Mouse (Mus musculus): Measurements from ENCODE around the gene Itpripl2. TPM values are rescaled to one million over a fixed set of nuclear protein-coding genes. Genes with fewer than 3 reads are reported as not detected.

The Itpripl2 gene
- 2.5 and 3.1 TPM in 2 replicates for polyA plus RNA-seq (2014; fragmentation: Nextera tagmentation; extraction: Ambion mirVana)

- no peaks in the 10 kb centered on the region; the same call in 1 of the 2 replicates for H3K36me3 ChIP-seq (ENCODE audit: control insufficient read depth, insufficient read depth, low read length)
- H3K27me3 ChIP-seq (ENCODE audit: control insufficient read depth, insufficient read depth, low read length): peaks cover 22% of the 10 kb centered on the region
- H3K9me3 ChIP-seq (ENCODE audit: control insufficient read depth, low read length): no peaks in the 10 kb centered on the region
- peak within 1 kb of the TSS; percentile 75 for H3K4me3 ChIP-seq (ENCODE audit: low read length)
- H3K4me2 ChIP-seq (replicated peaks; ENCODE audit: low read depth, low read length): peak within 1 kb of the TSS; percentile 84
- H3K9ac ChIP-seq (ENCODE audit: low read depth, low read length): peak within 1 kb of the TSS; percentile 87
- ATAC-seq (ENCODE audit: low FRiP score, low TSS enrichment): peak; percentile 85
- peak within 1 kb of the TSS; percentile 86; the same call in 1 of the 2 replicates for H3K27ac ChIP-seq (ENCODE audit: low read depth, low read length)
- H3K4me1 ChIP-seq (ENCODE audit: control insufficient read depth, insufficient read depth, low read length): peaks cover 20% of the 10 kb centered on the region; the same call in 1 of the 2 replicates
- under 1% methylated on average over 46 of the region's 55 CpGs for WGBS
These were observed at the start of gene Itpripl2 for GRCm38 (mm10) chr7:118491431-118492147. Itpripl2 (minus strand) TSS chr7:118491975.

- Histone ChIP-seq H3K27ac (ENCODE audit: low read depth, low read length) (no peak overlapping the region), H3K9me3 (ENCODE audit: control insufficient read depth, low read length) (no peaks in the 10 kb centered on the region), H3K27me3 (ENCODE audit: control insufficient read depth, insufficient read depth, low read length) (no peaks in the 10 kb centered on the region), H3K4me3 (ENCODE audit: low read length) (no peak overlapping the region), H3K9ac (ENCODE audit: low read depth, low read length) (no peak overlapping the region), H3K36me3 (ENCODE audit: control insufficient read depth, insufficient read depth, low read length) (no peaks in the 10 kb centered on the region), H3K4me1 (ENCODE audit: control insufficient read depth, insufficient read depth, low read length) (no peaks in the 10 kb centered on the region), H3K4me2 (replicated peaks; ENCODE audit: low read depth, low read length) (no peak overlapping the region)
- WGBS: 82% methylated on average over 4 of the region's 4 CpGs
- ATAC-seq (ENCODE audit: low FRiP score, low TSS enrichment): no peak
These were observed 43.3 kb upstream of the Itpripl2 start for GRCm38 (mm10) chr7:118535076-118535475.

- Histone ChIP-seq H3K4me3 (ENCODE audit: low read length) (no peak overlapping the region), H3K36me3 (ENCODE audit: control insufficient read depth, insufficient read depth, low read length) (no peaks in the 10 kb centered on the region), H3K9ac (ENCODE audit: low read depth, low read length) (no peak overlapping the region), H3K27me3 (ENCODE audit: control insufficient read depth, insufficient read depth, low read length) (no peaks in the 10 kb centered on the region), H3K9me3 (ENCODE audit: control insufficient read depth, low read length) (no peaks in the 10 kb centered on the region), H3K27ac (ENCODE audit: low read depth, low read length) (no peak overlapping the region), H3K4me2 (replicated peaks; ENCODE audit: low read depth, low read length) (no peak overlapping the region), H3K4me1 (ENCODE audit: control insufficient read depth, insufficient read depth, low read length) (no peaks in the 10 kb centered on the region)
- 84% methylated on average over 3 of the region's 3 CpGs for WGBS
- no peak for ATAC-seq (ENCODE audit: low FRiP score, low TSS enrichment)
These were observed 42.6 kb upstream of the Itpripl2 start for GRCm38 (mm10) chr7:118534326-118534725.

GRCm38 (mm10) chr7:118533178-118533578 is 41.4 kb upstream of the Itpripl2 start, which contains the start of gene Coq7:
Coq7 (minus strand) TSS chr7:118533356.
- peaks cover 4% of the 10 kb centered on the region; the same call in 1 of the 2 replicates for H3K36me3 ChIP-seq (ENCODE audit: control insufficient read depth, insufficient read depth, low read length)
- no peaks in the 10 kb centered on the region for H3K9me3 ChIP-seq (ENCODE audit: control insufficient read depth, low read length)
- H3K4me2 ChIP-seq (replicated peaks; ENCODE audit: low read depth, low read length): peak within 1 kb of the TSS; percentile 53
- no peaks in the 10 kb centered on the region for H3K4me1 ChIP-seq (ENCODE audit: control insufficient read depth, insufficient read depth, low read length)
- no peaks in the 10 kb centered on the region for H3K27me3 ChIP-seq (ENCODE audit: control insufficient read depth, insufficient read depth, low read length)
- peak; percentile 100 for ATAC-seq (ENCODE audit: low FRiP score, low TSS enrichment)
- under 1% methylated on average over 31 of the region's 31 CpGs for WGBS
- H3K27ac ChIP-seq (ENCODE audit: low read depth, low read length): peak within 1 kb of the TSS; percentile 90
- peak within 1 kb of the TSS; percentile 64 for H3K9ac ChIP-seq (ENCODE audit: low read depth, low read length)
- H3K4me3 ChIP-seq (ENCODE audit: low read length): peak within 1 kb of the TSS; percentile 52

- Histone ChIP-seq H3K4me2 (replicated peaks; ENCODE audit: low read depth, low read length) (peak overlapping the region; percentile 46), H3K27ac (ENCODE audit: low read depth, low read length) (peak overlapping the region; percentile 90), H3K9me3 (ENCODE audit: control insufficient read depth, low read length) (no peaks in the 10 kb centered on the region), H3K4me1 (ENCODE audit: control insufficient read depth, insufficient read depth, low read length) (no peaks in the 10 kb centered on the region), H3K36me3 (ENCODE audit: control insufficient read depth, insufficient read depth, low read length) (peaks cover 9% of the 10 kb centered on the region; the same call in 1 of the 2 replicates), H3K9ac (ENCODE audit: low read depth, low read length) (peak overlapping the region; percentile 64), H3K4me3 (ENCODE audit: low read length) (peak overlapping the region; percentile 52), H3K27me3 (ENCODE audit: control insufficient read depth, insufficient read depth, low read length) (no peaks in the 10 kb centered on the region)
- ATAC-seq (ENCODE audit: low FRiP score, low TSS enrichment): peak; percentile 92
- WGBS: under 1% methylated on average over 36 of the region's 36 CpGs
These were observed 40.9 kb upstream of the Itpripl2 start for GRCm38 (mm10) chr7:118532519-118533177.

GRCm38 (mm10) chr7:118526967-118527366 is 35.2 kb upstream of the Itpripl2 start:
- H3K27ac ChIP-seq (ENCODE audit: low read depth, low read length): no peak overlapping the region
- peaks cover 39% of the 10 kb centered on the region for H3K36me3 ChIP-seq (ENCODE audit: control insufficient read depth, insufficient read depth, low read length)
- no peaks in the 10 kb centered on the region for H3K4me1 ChIP-seq (ENCODE audit: control insufficient read depth, insufficient read depth, low read length)
- H3K27me3 ChIP-seq (ENCODE audit: control insufficient read depth, insufficient read depth, low read length): no peaks in the 10 kb centered on the region
- H3K4me3 ChIP-seq (ENCODE audit: low read length): no peak overlapping the region
- no peaks in the 10 kb centered on the region for H3K9me3 ChIP-seq (ENCODE audit: control insufficient read depth, low read length)
- H3K4me2 ChIP-seq (replicated peaks; ENCODE audit: low read depth, low read length): no peak overlapping the region
- 87% methylated on average over 4 of the region's 4 CpGs for WGBS
- H3K9ac ChIP-seq (ENCODE audit: low read depth, low read length): no peak overlapping the region
- ATAC-seq (ENCODE audit: low FRiP score, low TSS enrichment): no peak

- H3K9ac ChIP-seq (ENCODE audit: low read depth, low read length): no peak overlapping the region
- H3K27me3 ChIP-seq (ENCODE audit: control insufficient read depth, insufficient read depth, low read length): no peaks in the 10 kb centered on the region
- H3K27ac ChIP-seq (ENCODE audit: low read depth, low read length): no peak overlapping the region
- no peak for ATAC-seq (ENCODE audit: low FRiP score, low TSS enrichment)
- 91% methylated on average over 5 of the region's 5 CpGs for WGBS
- no peaks in the 10 kb centered on the region for H3K9me3 ChIP-seq (ENCODE audit: control insufficient read depth, low read length)
- H3K4me3 ChIP-seq (ENCODE audit: low read length): no peak overlapping the region
- no peaks in the 10 kb centered on the region for H3K4me1 ChIP-seq (ENCODE audit: control insufficient read depth, insufficient read depth, low read length)
- peaks cover 25% of the 10 kb centered on the region for H3K36me3 ChIP-seq (ENCODE audit: control insufficient read depth, insufficient read depth, low read length)
- H3K4me2 ChIP-seq (replicated peaks; ENCODE audit: low read depth, low read length): no peak overlapping the region
These were observed 30.3 kb upstream of the Itpripl2 start for GRCm38 (mm10) chr7:118522077-118522476.

GRCm38 (mm10) chr7:118519661-118520060 is 27.9 kb upstream of the Itpripl2 start:
- no peak overlapping the region for H3K27ac ChIP-seq (ENCODE audit: low read depth, low read length)
- H3K4me2 ChIP-seq (replicated peaks; ENCODE audit: low read depth, low read length): no peak overlapping the region
- H3K36me3 ChIP-seq (ENCODE audit: control insufficient read depth, insufficient read depth, low read length): peaks cover 6% of the 10 kb centered on the region; the same call in 1 of the 2 replicates
- no peak overlapping the region for H3K4me3 ChIP-seq (ENCODE audit: low read length)
- no peaks in the 10 kb centered on the region for H3K4me1 ChIP-seq (ENCODE audit: control insufficient read depth, insufficient read depth, low read length)
- no peak overlapping the region for H3K9ac ChIP-seq (ENCODE audit: low read depth, low read length)
- H3K9me3 ChIP-seq (ENCODE audit: control insufficient read depth, low read length): no peaks in the 10 kb centered on the region
- 79% methylated on average over 8 of the region's 8 CpGs for WGBS
- no peaks in the 10 kb centered on the region for H3K27me3 ChIP-seq (ENCODE audit: control insufficient read depth, insufficient read depth, low read length)
- no peak for ATAC-seq (ENCODE audit: low FRiP score, low TSS enrichment)

GRCm38 (mm10) chr7:118518687-118519086 is 26.9 kb upstream of the Itpripl2 start:
- Histone ChIP-seq H3K27ac (ENCODE audit: low read depth, low read length) (no peak overlapping the region), H3K4me1 (ENCODE audit: control insufficient read depth, insufficient read depth, low read length) (no peaks in the 10 kb centered on the region), H3K4me3 (ENCODE audit: low read length) (no peak overlapping the region), H3K4me2 (replicated peaks; ENCODE audit: low read depth, low read length) (no peak overlapping the region), H3K9me3 (ENCODE audit: control insufficient read depth, low read length) (no peaks in the 10 kb centered on the region), H3K27me3 (ENCODE audit: control insufficient read depth, insufficient read depth, low read length) (no peaks in the 10 kb centered on the region), H3K36me3 (ENCODE audit: control insufficient read depth, insufficient read depth, low read length) (no peaks in the 10 kb centered on the region; the same call in 1 of the 2 replicates), H3K9ac (ENCODE audit: low read depth, low read length) (no peak overlapping the region)
- ATAC-seq (ENCODE audit: low FRiP score, low TSS enrichment): peak; percentile 85
- 3% methylated on average over 18 of the region's 18 CpGs for WGBS
